Mouse (Mus musculus) MEL (cell line): ENCODE measurements around the gene Man2a2. TPM values are rescaled to one million over a fixed set of nuclear protein-coding genes. Genes with fewer than 3 reads are reported as not detected.

Experiments used
- DNase-seq: peaks from one replicate; pipeline ENCODE4 v3.0.0; 2011; ENCODE audit warnings: low read depth, low spot score
- H3K27ac ChIP-seq: 2 replicates; pipeline ENCODE4 v1.5.1; 2012; ENCODE audit warnings: low read depth, mild to moderate bottlenecking, control low read depth, low read length, moderate library complexity; ENCODE audit not compliant: control insufficient read depth
- H3K27me3 ChIP-seq, 2 experiments: fragments of 150-350 bp in 1 of 2; sonication (generic) in 1 of 2; 2 replicates each; pipeline ENCODE4 v1.6.1; 2012; ENCODE audit warnings: low read length in 2 of 2, mild to moderate bottlenecking in 2 of 2, improper control_type of control experiment in 1 of 2, moderate library complexity in 1 of 2; ENCODE audit not compliant: insufficient read depth in 2 of 2, control insufficient read depth in 1 of 2
- H3K36me3 ChIP-seq, 2 experiments: 2 replicates each; pipeline ENCODE4 v1.6.1; 2012 to 2014; ENCODE audit warnings: low read length in 2 of 2, improper control_type of control experiment in 1 of 2, inconsistent platforms in 1 of 2, mild to moderate bottlenecking in 1 of 2; ENCODE audit not compliant: insufficient read depth in 2 of 2, control insufficient read depth in 1 of 2
- H3K4me1 ChIP-seq, 2 experiments: fragments of 150-350 bp in 1 of 2; sonication (generic) in 1 of 2; 2 replicates each; pipeline ENCODE4 v1.6.1; 2012; ENCODE audit warnings: low read length in 2 of 2, improper control_type of control experiment in 1 of 2, mild to moderate bottlenecking in 1 of 2; ENCODE audit not compliant: insufficient read depth in 2 of 2, control insufficient read depth in 1 of 2
- H3K4me3 ChIP-seq, 2 experiments: fragments of 150-350 bp in 1 of 2; sonication (generic) in 1 of 2; 2 replicates each; pipeline ENCODE4 v1.5.1; 2012; ENCODE audit warnings: low read depth in 2 of 2, low read length in 2 of 2, mild to moderate bottlenecking in 2 of 2, moderate library complexity in 2 of 2, control low read depth in 1 of 2, improper control_type of control experiment in 1 of 2; ENCODE audit not compliant: control insufficient read depth in 1 of 2, insufficient read depth in 1 of 2
- H3K79me2 ChIP-seq: 2 replicates; pipeline ENCODE4 v1.6.1; 2012; ENCODE audit warnings: mild to moderate bottlenecking, low read length, moderate library complexity; ENCODE audit not compliant: control insufficient read depth, poor library complexity, insufficient read depth
- H3K9ac ChIP-seq: 2 replicates; pipeline ENCODE4 v1.6.1; 2012; ENCODE audit warnings: low read depth, mild to moderate bottlenecking, control low read depth, low read length, moderate library complexity; ENCODE audit not compliant: control insufficient read depth, poor library complexity, severe bottlenecking
- H3K9me3 ChIP-seq: fragments of 150-350 bp; sonication (generic); replicated peaks from 2 replicates; pipeline ENCODE4 v1.6.1; 2012; ENCODE audit warnings: mild to moderate bottlenecking, low read length, improper control_type of control experiment, moderate library complexity; ENCODE audit not compliant: insufficient read depth
- BHLHE40 ChIP-seq: IDR thresholded peaks from 2 replicates; pipeline ENCODE4 v1.6.1; 2012; ENCODE audit warnings: low read depth, mild to moderate bottlenecking, inconsistent platforms, low read length, improper control_type of control experiment, borderline replicate concordance
- CHD2 ChIP-seq: IDR thresholded peaks from 2 replicates; pipeline ENCODE4 v1.6.1; 2011; ENCODE audit warnings: low read length, improper control_type of control experiment
- E2F4 ChIP-seq: IDR thresholded peaks from 2 replicates; pipeline ENCODE4 v1.6.1; 2011; ENCODE audit warnings: low read depth, low read length, improper control_type of control experiment, borderline replicate concordance
- ELF1 ChIP-seq: IDR thresholded peaks from 2 replicates; pipeline ENCODE4 v1.6.1; 2014; ENCODE audit warnings: low read depth, mild to moderate bottlenecking, inconsistent platforms, low read length, improper control_type of control experiment, moderate library complexity
- GABPA ChIP-seq: IDR thresholded peaks from 2 replicates; pipeline ENCODE4 v1.6.1; 2012; ENCODE audit warnings: low read depth, mild to moderate bottlenecking, inconsistent platforms, low read length, improper control_type of control experiment, moderate library complexity
- HCFC1 ChIP-seq: IDR thresholded peaks from 2 replicates; pipeline ENCODE4 v1.6.1; 2012; ENCODE audit warnings: low read depth, mild to moderate bottlenecking, inconsistent platforms, low read length, improper control_type of control experiment, moderate library complexity
- KAT2A ChIP-seq: conservative IDR thresholded peaks from 2 replicates; pipeline ENCODE4 v1.6.1; 2012; ENCODE audit warnings: low read depth, low read length, improper control_type of control experiment, inconsistent platforms
- MAFK ChIP-seq: IDR thresholded peaks from 2 replicates; pipeline ENCODE4 v1.6.1; 2011; ENCODE audit warnings: low read depth, mild to moderate bottlenecking, low read length, improper control_type of control experiment, borderline replicate concordance
- MAZ ChIP-seq: IDR thresholded peaks from 2 replicates; pipeline ENCODE4 v1.6.1; 2012; ENCODE audit warnings: low read depth, mild to moderate bottlenecking, inconsistent platforms, low read length, improper control_type of control experiment
- MEF2A ChIP-seq: IDR thresholded peaks from 2 replicates; pipeline ENCODE4 v1.6.1; 2014; ENCODE audit warnings: low read depth, mild to moderate bottlenecking, inconsistent platforms, low read length, improper control_type of control experiment; ENCODE audit not compliant: poor library complexity, insufficient replicate concordance, severe bottlenecking; ENCODE audit errors: extremely low read depth
- MYB ChIP-seq: IDR thresholded peaks from 2 replicates; pipeline ENCODE4 v1.6.1; 2011; ENCODE audit warnings: mild to moderate bottlenecking, low read depth, low read length, improper control_type of control experiment
- MYC ChIP-seq: IDR thresholded peaks from 2 replicates; pipeline ENCODE4 v1.6.1; 2011; ENCODE audit warnings: low read depth, mild to moderate bottlenecking, low read length, improper control_type of control experiment, moderate library complexity
- NELFE ChIP-seq: IDR thresholded peaks from 2 replicates; pipeline ENCODE4 v1.6.1; 2011; ENCODE audit warnings: low read depth, low read length, improper control_type of control experiment
- NRF1 ChIP-seq: IDR thresholded peaks from 2 replicates; pipeline ENCODE4 v1.6.1; 2014; ENCODE audit warnings: low read depth, mild to moderate bottlenecking, inconsistent platforms, low read length, improper control_type of control experiment, moderate library complexity; ENCODE audit not compliant: poor library complexity, insufficient read depth, severe bottlenecking
- POLR2AphosphoS5 ChIP-seq: IDR thresholded peaks from 2 replicates; pipeline ENCODE4 v1.6.1; 2012; ENCODE audit warnings: low read depth, borderline replicate concordance, mild to moderate bottlenecking, inconsistent platforms, low read length, moderate library complexity, mixed read lengths
- RAD21 ChIP-seq: IDR thresholded peaks from 2 replicates; pipeline ENCODE4 v1.6.1; 2011; ENCODE audit warnings: mild to moderate bottlenecking, low read depth, low read length, improper control_type of control experiment
- RCOR1 ChIP-seq: IDR thresholded peaks from 2 replicates; pipeline ENCODE4 v1.6.1; 2012; ENCODE audit warnings: low read depth, mild to moderate bottlenecking, inconsistent platforms, low read length, improper control_type of control experiment
- SIN3A ChIP-seq: IDR thresholded peaks from 2 replicates; pipeline ENCODE4 v1.6.1; 2012; ENCODE audit warnings: low read length, improper control_type of control experiment, inconsistent platforms
- SMC3 ChIP-seq: IDR thresholded peaks from 2 replicates; pipeline ENCODE4 v1.6.1; 2011; ENCODE audit warnings: low read depth, low read length, improper control_type of control experiment
- TCF12 ChIP-seq: IDR thresholded peaks from 2 replicates; pipeline ENCODE4 v1.6.1; 2014; ENCODE audit warnings: low read depth, mild to moderate bottlenecking, inconsistent platforms, low read length, improper control_type of control experiment, moderate library complexity
- USF1 ChIP-seq: IDR thresholded peaks from 2 replicates; pipeline ENCODE4 v1.6.1; 2014; ENCODE audit warnings: low read depth, mild to moderate bottlenecking, inconsistent platforms, low read length, improper control_type of control experiment, moderate library complexity
- ZC3H11A ChIP-seq: IDR thresholded peaks from 2 replicates; pipeline ENCODE4 v1.6.1; 2012; ENCODE audit warnings: low read depth, mild to moderate bottlenecking, inconsistent platforms, low read length, improper control_type of control experiment
- ZMIZ1 ChIP-seq: IDR thresholded peaks from 2 replicates; pipeline ENCODE4 v1.6.1; 2012; ENCODE audit warnings: low read depth, mild to moderate bottlenecking, inconsistent platforms, low read length, improper control_type of control experiment, moderate library complexity
- ZNF384 ChIP-seq: IDR thresholded peaks from 2 replicates; pipeline ENCODE4 v1.6.1; 2012; ENCODE audit warnings: low read depth, mild to moderate bottlenecking, inconsistent platforms, low read length, improper control_type of control experiment
- polyA plus RNA-seq, 2 experiments: library from polyadenylated mRNA; stranded (reverse) in 1 of 2; unstranded in 1 of 2; fragments of >175 nt in 1 of 2; fragments of >200 nt in 1 of 2; gene quantifications; 2 replicates each; pipeline versions ENCODE4 v1.2.1 to v1.2.4; 2012; ENCODE audit warnings: low replicate concordance in 2 of 2, low read depth in 1 of 2; ENCODE audit not compliant: insufficient read length in 2 of 2, insufficient read depth in 1 of 2, missing spikeins in 1 of 2
- total RNA-seq: library from RNA; depleted of rRNA; stranded (reverse); fragments of 300-350 nt; gene quantifications from 2 replicates; pipeline ENCODE4 v1.2.3, GENCODE M21; 2012

Man2a2 gene
- total and polyA plus RNA-seq, 3 experiments, result 19.2 to 38.6 TPM; not detected in 1

GRCm38 (mm10) chr7:80367232-80367631 is 3.9 kb downstream of the Man2a2 start:
- Histone ChIP-seq H3K79me2 (peaks cover 3% of the 10 kb centered on the region; the same call in 1 of the 2 replicates), H3K9ac (no peak overlapping the region), H3K27ac (no peak overlapping the region), H3K9me3 (no peaks in the 10 kb centered on the region), H3K27me3 (no peaks in the 10 kb centered on the region), H3K36me3 (peaks cover 0 to 7% of the 10 kb centered on the region in 2 experiments; a peak in 2 of 4 replicates), H3K4me1 (peaks cover 0 to 19% of the 10 kb centered on the region in 2 experiments; a peak in 2 of 4 replicates), H3K4me3 (no peak overlapping the region)
- DNase-seq, result no peak
- TF ChIP-seq MAFK (no peak), POLR2AphosphoS5 (no peak), E2F4 (no peak), CHD2 (no peak), MYB (no peak)

GRCm38 (mm10) chr7:80365759-80366158 is 5.4 kb downstream of the Man2a2 start:
- Histone ChIP-seq H3K27me3 (no peaks in the 10 kb centered on the region), H3K9me3 (no peaks in the 10 kb centered on the region), H3K36me3 (peaks cover 2 to 3% of the 10 kb centered on the region in 2 experiments; a peak in 3 of 4 replicates), H3K4me3 (no peak overlapping the region), H3K9ac (no peak overlapping the region), H3K27ac (no peak overlapping the region), H3K4me1 (peaks cover 0 to 16% of the 10 kb centered on the region in 2 experiments; a peak in 2 of 4 replicates), H3K79me2 (no peaks in the 10 kb centered on the region; the same call in 1 of the 2 replicates)
- no peak for DNase-seq
- no peak for TF ChIP-seq KAT2A
- no peak for TF ChIP-seq CHD2
- no peak for TF ChIP-seq MYC
- no peak for TF ChIP-seq ZMIZ1
- no peak for TF ChIP-seq NELFE
- TF ChIP-seq BHLHE40, result no peak
- TF ChIP-seq SMC3, result no peak
- TF ChIP-seq RCOR1, result no peak
- no peak for TF ChIP-seq RAD21
- TF ChIP-seq NRF1, result no peak
- no peak for TF ChIP-seq SIN3A
- TF ChIP-seq MAZ, result no peak
- TF ChIP-seq ZNF384, result no peak
- TF ChIP-seq TCF12, result no peak
- TF ChIP-seq MEF2A, result no peak
- no peak for TF ChIP-seq GABPA
- TF ChIP-seq HCFC1, result no peak
- no peak for TF ChIP-seq USF1
- TF ChIP-seq ELF1, result no peak
- no peak for TF ChIP-seq ZC3H11A
